Mouse (Mus musculus): Measurements from ENCODE around the gene Usp24. TPM values are rescaled to one million over a fixed set of nuclear protein-coding genes. Genes with fewer than 3 reads are reported as not detected.
A peak's percentile ranks its signal among the peaks of the same experiment; 100 is the strongest.
"Not testable (repeated sequence)": the region's sequence is repeated elsewhere in the genome, so short reads cannot be mapped to it uniquely, and the experiment has no call there.

Gene Usp24
- total and polyA plus RNA-seq, 3 experiments: 13.0 to 25.7 (median 13.9) TPM

- H3K4me2 ChIP-seq (ENCODE audit: insufficient read depth, low read depth, poor library complexity, severe bottlenecking); H3K9ac ChIP-seq (ENCODE audit: insufficient read depth, low read depth); dilution Hi-C loops (cut with MboI; ENCODE audit: extremely low pct_ligation_motif_present, extremely low pct_unique_long_range_greater_than_20kb, low sequenced_read_pairs); in situ Hi-C loops (cut with MboI; ENCODE audit: low pct_ligation_motif_present, low pct_unique_long_range_greater_than_20kb, low sequenced_read_pairs); DNase-seq (ENCODE audit: extremely low read depth); H3K27ac ChIP-seq (ENCODE audit: insufficient read depth, low read depth); H3K27me3 ChIP-seq (replicated peaks); H3K4me3 ChIP-seq (replicated peaks in 1 of 3; ENCODE audit: low read depth in 2 of 3, low read length in 2 of 3, poor library complexity in 1 of 3); H3K9me3 ChIP-seq (replicated peaks; ENCODE audit: low read length); H3K79me2 ChIP-seq (replicated peaks; ENCODE audit: control insufficient read depth, extremely low read depth, insufficient read depth, poor library complexity, severe bottlenecking); H3K4me1 ChIP-seq (ENCODE audit: control insufficient read depth in 1 of 2, insufficient read depth in 2 of 2): not testable (repeated sequence)
- TF ChIP-seq CTCF (conservative IDR thresholded peaks at IDR 0.05 in 1 of 2, IDR thresholded peaks at IDR 0.05 in 1 of 2; ENCODE audit: low read depth in 2 of 2, low read length in 2 of 2): peak in 1 of 2 experiments; percentile 51; a peak in 2 of 4 replicates
- peaks cover 0 to 39% of the 10 kb centered on the region in 2 experiments for H3K36me3 ChIP-seq (replicated peaks in 1 of 2; ENCODE audit: control insufficient read depth in 1 of 2, insufficient read depth in 1 of 2, low read length in 1 of 2)
Measured at GRCm38 (mm10) chr4:106329171-106329570, 13.2 kb downstream of the Usp24 start.

GRCm38 (mm10) chr4:106330371-106330819 is 14.4 kb downstream of the Usp24 start:
- TF ChIP-seq UBTF (IDR thresholded peaks at IDR 0.05; ENCODE audit: low read depth, low read length): no peak
- TF ChIP-seq MAFK (IDR thresholded peaks at IDR 0.05; ENCODE audit: insufficient replicate concordance, low read length): no peak
- TF ChIP-seq SIN3A (IDR thresholded peaks at IDR 0.05; ENCODE audit: low read length): no peak
- TF ChIP-seq USF2 (conservative IDR thresholded peaks at IDR 0.05; ENCODE audit: low read depth, low read length): no peak
- no peak for TF ChIP-seq E2F4 (IDR thresholded peaks at IDR 0.05; ENCODE audit: insufficient replicate concordance, low read depth, low read length)
- no peak for TF ChIP-seq CHD1 (IDR thresholded peaks at IDR 0.05; ENCODE audit: low read depth, low read length)
- no peak for TF ChIP-seq MXI1 (IDR thresholded peaks at IDR 0.05; ENCODE audit: low read depth, low read length)
- no peak for TF ChIP-seq NELFE (IDR thresholded peaks at IDR 0.05; ENCODE audit: low read depth, low read length)
- no peak for TF ChIP-seq KAT2A (IDR thresholded peaks at IDR 0.05; ENCODE audit: insufficient replicate concordance, low read length)
- no peak for TF ChIP-seq BHLHE40 (IDR thresholded peaks at IDR 0.05; ENCODE audit: low read depth, low read length)
- no peak for TF ChIP-seq POLR2AphosphoS2 (IDR thresholded peaks at IDR 0.05; ENCODE audit: low read depth, low read length)
- no peak for TF ChIP-seq IRF4 (IDR thresholded peaks at IDR 0.05; ENCODE audit: low read depth, low read length)
- TF ChIP-seq CHD2 (IDR thresholded peaks at IDR 0.05; ENCODE audit: low read length): no peak
- no peak for TF ChIP-seq USF1 (IDR thresholded peaks at IDR 0.05; ENCODE audit: low read depth, low read length)
- no peak for TF ChIP-seq MAX (IDR thresholded peaks at IDR 0.05; ENCODE audit: low read length)
- no peak for TF ChIP-seq POLR2A (IDR thresholded peaks at IDR 0.05; ENCODE audit: low read depth, low read length)
- in situ Hi-C loops (cut with MboI; ENCODE audit: low pct_ligation_motif_present, low pct_unique_long_range_greater_than_20kb, low sequenced_read_pairs): no loop called here
- H3K4me2 ChIP-seq (ENCODE audit: insufficient read depth, low read depth, poor library complexity, severe bottlenecking): no peak overlapping the region
- peaks cover 0 to 10% of the 10 kb centered on the region in 2 experiments; a peak in 1 of 4 replicates for H3K4me1 ChIP-seq (ENCODE audit: control insufficient read depth in 1 of 2, insufficient read depth in 2 of 2)
- H3K27ac ChIP-seq (ENCODE audit: insufficient read depth, low read depth): no peak overlapping the region
- DNase-seq (ENCODE audit: extremely low read depth): no peak
- peaks cover 0 to 37% of the 10 kb centered on the region in 2 experiments for H3K36me3 ChIP-seq (replicated peaks in 1 of 2; ENCODE audit: control insufficient read depth in 1 of 2, insufficient read depth in 1 of 2, low read length in 1 of 2)
- peaks cover 10% of the 10 kb centered on the region; the same call in 1 of the 2 replicates for H3K79me2 ChIP-seq (replicated peaks; ENCODE audit: control insufficient read depth, extremely low read depth, insufficient read depth, poor library complexity, severe bottlenecking)
- no peak overlapping the region for H3K4me3 ChIP-seq (replicated peaks in 1 of 3; ENCODE audit: low read depth in 2 of 3, low read length in 2 of 3, poor library complexity in 1 of 3)
- no peaks in the 10 kb centered on the region for H3K9me3 ChIP-seq (replicated peaks; ENCODE audit: low read length)
- H3K27me3 ChIP-seq (replicated peaks): no peaks in the 10 kb centered on the region
- dilution Hi-C loops (cut with MboI; ENCODE audit: extremely low pct_ligation_motif_present, extremely low pct_unique_long_range_greater_than_20kb, low sequenced_read_pairs): no loop called here
- no peak overlapping the region for H3K9ac ChIP-seq (ENCODE audit: insufficient read depth, low read depth)
